Mouse (Mus musculus): Measurements from ENCODE around the gene Mpp6. TPM values are rescaled to one million over a fixed set of nuclear protein-coding genes. Genes with fewer than 3 reads are reported as not detected.

Mpp6 gene
- polyA plus RNA-seq, 1 experiment from 2014 or later, result 61.6 TPM

- Histone ChIP-seq H3K79me2 (ENCODE audit: inconsistent target) (peaks cover 78% of the 10 kb centered on the region), H3K36me3 (ENCODE audit: inconsistent target) (no peaks in the 10 kb centered on the region), H3K27ac (peak overlapping the region; percentile 52), H3K4me3 (ENCODE audit: inconsistent target) (peak overlapping the region; percentile 5; the same call in 1 of the 2 replicates)
- 6% methylated on average over 6 of the region's 6 CpGs for WGBS (ENCODE audit: missing documents)
Measured at GRCm38 (mm10) chr6:50114280-50114679, 4.2 kb downstream of the Mpp6 start.

DNA sequence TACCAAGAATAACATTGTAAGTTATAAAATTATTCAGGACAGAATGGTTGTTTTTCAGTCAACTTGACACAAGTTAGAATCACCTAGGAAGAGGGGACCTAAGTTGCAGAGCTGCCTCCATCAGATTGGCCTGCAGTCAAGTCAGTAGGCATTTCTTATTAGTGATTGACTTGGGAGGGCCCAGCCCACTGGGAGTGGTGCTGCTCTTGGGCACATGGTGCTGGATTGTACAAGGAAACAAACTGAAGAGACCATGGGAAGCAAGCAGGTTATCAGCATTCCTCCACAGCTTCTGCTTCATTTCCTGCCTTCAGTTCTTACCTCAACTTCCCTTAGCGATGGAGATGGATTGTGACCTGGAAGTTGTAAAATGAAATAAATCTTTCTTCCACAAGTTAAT, 10.9 kb downstream of the Mpp6 start:
- 25% methylated on average over 1 of the region's 1 CpGs for WGBS (ENCODE audit: missing documents)
- H3K4me3 ChIP-seq (ENCODE audit: inconsistent target), result no peak overlapping the region
- no peaks in the 10 kb centered on the region for H3K36me3 ChIP-seq (ENCODE audit: inconsistent target)
- no peak overlapping the region for H3K27ac ChIP-seq
- H3K79me2 ChIP-seq (ENCODE audit: inconsistent target), result peaks cover 97% of the 10 kb centered on the region

- Histone ChIP-seq H3K4me3 (ENCODE audit: inconsistent target) (no peak overlapping the region), H3K36me3 (ENCODE audit: inconsistent target) (no peaks in the 10 kb centered on the region), H3K79me2 (ENCODE audit: inconsistent target) (peaks cover 97% of the 10 kb centered on the region), H3K27ac (no peak overlapping the region)
- 74% methylated on average over 4 of the region's 4 CpGs for WGBS (ENCODE audit: missing documents)
Measured at GRCm38 (mm10) chr6:50122835-50123234, 12.8 kb downstream of the Mpp6 start.

DNA sequence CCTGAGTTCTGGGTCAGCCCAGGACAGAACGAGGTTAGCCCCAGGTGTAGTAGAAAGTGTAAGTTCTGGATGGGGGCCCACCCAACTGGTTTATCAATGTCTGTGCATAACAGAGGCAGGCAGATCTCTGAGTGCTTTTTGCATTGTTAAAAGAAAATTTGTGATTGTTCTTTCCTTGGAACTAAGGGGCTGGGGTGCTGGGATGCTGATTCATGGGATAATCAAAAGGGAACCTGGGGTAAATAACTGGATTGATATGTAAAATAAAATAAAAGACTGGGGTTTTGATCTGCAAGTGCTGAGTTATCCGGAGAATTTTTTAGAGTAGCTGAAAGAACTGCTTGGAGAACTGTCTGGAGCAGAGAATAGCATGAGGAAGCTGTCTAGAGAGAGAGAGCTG, 14.2 kb downstream of the Mpp6 start:
- Histone ChIP-seq H3K4me3 (ENCODE audit: inconsistent target) (no peak overlapping the region), H3K36me3 (ENCODE audit: inconsistent target) (no peaks in the 10 kb centered on the region), H3K79me2 (ENCODE audit: inconsistent target) (peaks cover 87% of the 10 kb centered on the region), H3K27ac (no peak overlapping the region)
- 96% methylated on average over 2 of the region's 2 CpGs for whole genome bisulfite sequencing (ENCODE audit: missing documents)

GRCm38 (mm10) chr6:50126331-50126730, 16.3 kb downstream of the Mpp6 start:
- H3K79me2 ChIP-seq (ENCODE audit: inconsistent target), result peaks cover 66% of the 10 kb centered on the region
- 100% methylated on average over 2 of the region's 2 CpGs for WGBS (ENCODE audit: missing documents)
- H3K36me3 ChIP-seq (ENCODE audit: inconsistent target), result no peaks in the 10 kb centered on the region
- no peak overlapping the region for H3K4me3 ChIP-seq (ENCODE audit: inconsistent target)
- H3K27ac ChIP-seq, result no peak overlapping the region

DNA sequence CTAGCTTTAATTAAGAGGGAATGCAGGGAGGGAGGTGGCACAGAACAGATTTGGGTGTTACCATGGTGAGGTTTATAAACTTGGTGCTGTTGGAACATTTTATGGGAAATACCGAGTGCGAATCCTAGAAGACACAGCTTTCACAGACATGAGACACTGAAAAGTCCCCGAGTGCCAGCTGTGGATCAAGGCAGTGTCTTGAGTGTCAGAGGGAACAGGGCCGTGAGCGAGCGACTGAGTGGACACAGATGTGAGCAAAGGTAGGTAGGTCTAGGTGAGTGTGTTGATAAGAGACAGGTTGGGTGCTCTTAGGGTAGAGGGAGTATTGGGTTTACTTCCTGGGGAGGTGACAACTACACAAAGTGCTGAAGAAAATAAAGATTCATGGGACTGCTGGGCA, 17.5 kb downstream of the Mpp6 start:
- WGBS (ENCODE audit: missing documents), result 97% methylated on average over 6 of the region's 6 CpGs
- Histone ChIP-seq H3K79me2 (ENCODE audit: inconsistent target) (peaks cover 54% of the 10 kb centered on the region), H3K27ac (no peak overlapping the region), H3K4me3 (ENCODE audit: inconsistent target) (no peak overlapping the region), H3K36me3 (ENCODE audit: inconsistent target) (no peaks in the 10 kb centered on the region)

GRCm38 (mm10) chr6:50137651-50138050, 27.6 kb downstream of the Mpp6 start:
- Histone ChIP-seq H3K36me3 (ENCODE audit: inconsistent target) (no peaks in the 10 kb centered on the region), H3K79me2 (ENCODE audit: inconsistent target) (peaks cover 34% of the 10 kb centered on the region), H3K27ac (no peak overlapping the region), H3K4me3 (ENCODE audit: inconsistent target) (no peak overlapping the region)
- WGBS (ENCODE audit: missing documents), result 93% methylated on average over 3 of the region's 3 CpGs

GRCm38 (mm10) chr6:50139526-50139925, 29.5 kb downstream of the Mpp6 start:
- 94% methylated on average over 3 of the region's 3 CpGs for WGBS (ENCODE audit: missing documents)
- no peak overlapping the region for H3K4me3 ChIP-seq (ENCODE audit: inconsistent target)
- H3K79me2 ChIP-seq (ENCODE audit: inconsistent target), result peaks cover 18% of the 10 kb centered on the region
- no peak overlapping the region for H3K27ac ChIP-seq
- no peaks in the 10 kb centered on the region for H3K36me3 ChIP-seq (ENCODE audit: inconsistent target)

DNA sequence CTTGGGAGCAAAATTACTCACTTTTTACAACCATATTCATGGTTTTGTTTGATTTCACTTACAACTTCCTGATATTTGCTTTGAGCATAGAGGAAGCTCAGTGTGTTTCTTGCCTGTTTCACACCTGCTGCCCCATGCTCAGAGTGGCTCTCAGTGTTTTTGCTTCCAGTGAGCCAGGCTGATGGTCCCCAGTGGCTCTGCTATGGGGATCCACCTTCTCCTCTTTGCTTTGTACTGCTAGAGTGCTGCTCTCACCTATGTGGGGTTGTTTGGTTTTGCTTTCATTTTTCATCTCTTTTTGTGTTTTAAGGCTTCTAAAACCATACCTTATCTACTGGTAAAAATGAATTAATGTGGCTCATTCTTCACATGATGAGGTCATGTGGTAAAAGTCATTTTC, 36.1 kb downstream of the Mpp6 start:
- Histone ChIP-seq H3K79me2 (ENCODE audit: inconsistent target) (no peaks in the 10 kb centered on the region; the same call in 1 of the 2 replicates), H3K27ac (no peak overlapping the region), H3K4me3 (ENCODE audit: inconsistent target) (no peak overlapping the region), H3K36me3 (ENCODE audit: inconsistent target) (no peaks in the 10 kb centered on the region)

DNA sequence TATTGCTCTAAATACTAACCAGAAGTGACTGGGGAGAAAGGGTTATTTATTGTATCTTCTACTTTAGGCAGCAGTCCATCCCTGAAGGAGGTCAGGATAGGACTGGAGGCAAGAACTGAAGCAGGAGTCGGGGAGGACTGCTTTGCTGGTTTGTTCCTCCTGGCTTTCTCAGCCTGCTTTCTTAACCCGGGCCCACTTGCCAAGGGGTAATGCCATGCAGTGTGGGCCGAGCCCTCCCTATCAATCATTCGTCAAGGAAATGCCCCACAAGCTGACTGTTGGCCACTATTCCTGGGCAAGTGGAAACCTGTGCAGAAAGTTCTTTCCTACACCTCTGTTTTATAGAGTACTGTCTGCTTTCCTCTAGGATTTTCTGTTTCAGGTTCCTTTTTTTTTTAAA, 39.3 kb downstream of the Mpp6 start:
- Histone ChIP-seq H3K27ac (no peak overlapping the region), H3K79me2 (ENCODE audit: inconsistent target) (no peaks in the 10 kb centered on the region), H3K36me3 (ENCODE audit: inconsistent target) (no peaks in the 10 kb centered on the region), H3K4me3 (ENCODE audit: inconsistent target) (no peak overlapping the region)
- WGBS (ENCODE audit: missing documents), result 83% methylated on average over 4 of the region's 4 CpGs

GRCm38 (mm10) chr6:50159842-50160241, 49.8 kb downstream of the Mpp6 start:
- Histone ChIP-seq H3K4me3 (ENCODE audit: inconsistent target) (no peak overlapping the region), H3K79me2 (ENCODE audit: inconsistent target) (no peaks in the 10 kb centered on the region), H3K27ac (no peak overlapping the region), H3K36me3 (ENCODE audit: inconsistent target) (no peaks in the 10 kb centered on the region)
- 93% methylated on average over 6 of the region's 6 CpGs for WGBS (ENCODE audit: missing documents)

GRCm38 (mm10) chr6:50163013-50163412, 53.0 kb downstream of the Mpp6 start:
- 8% methylated on average over 3 of the region's 3 CpGs for WGBS (ENCODE audit: missing documents)
- no peaks in the 10 kb centered on the region for H3K36me3 ChIP-seq (ENCODE audit: inconsistent target)
- H3K4me3 ChIP-seq (ENCODE audit: inconsistent target), result no peak overlapping the region
- H3K79me2 ChIP-seq (ENCODE audit: inconsistent target), result no peaks in the 10 kb centered on the region
- no peak overlapping the region for H3K27ac ChIP-seq

DNA sequence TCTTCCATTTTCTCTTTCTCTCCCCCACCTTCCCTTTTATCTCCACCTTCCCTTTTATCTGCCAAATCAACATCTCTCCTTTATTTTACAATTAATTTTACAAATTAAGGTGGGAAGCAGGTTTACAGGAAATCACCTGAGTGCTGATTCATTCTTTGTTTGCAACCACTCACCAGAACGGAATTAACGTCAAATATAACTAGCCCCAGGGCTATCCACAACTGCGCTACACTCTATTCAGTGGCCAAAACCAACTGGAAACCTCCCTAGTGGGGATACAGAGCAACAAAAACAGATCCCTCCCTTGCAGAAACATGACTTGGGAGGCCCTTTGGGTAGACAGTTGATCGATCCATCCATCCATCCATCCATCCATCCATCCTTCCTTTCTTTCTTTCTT, 58.8 kb downstream of the Mpp6 start:
- Histone ChIP-seq H3K79me2 (ENCODE audit: inconsistent target) (no peaks in the 10 kb centered on the region), H3K36me3 (ENCODE audit: inconsistent target) (no peaks in the 10 kb centered on the region), H3K4me3 (ENCODE audit: inconsistent target) (no peak overlapping the region), H3K27ac (no peak overlapping the region)
- 75% methylated on average over 4 of the region's 4 CpGs for WGBS (ENCODE audit: missing documents)

DNA sequence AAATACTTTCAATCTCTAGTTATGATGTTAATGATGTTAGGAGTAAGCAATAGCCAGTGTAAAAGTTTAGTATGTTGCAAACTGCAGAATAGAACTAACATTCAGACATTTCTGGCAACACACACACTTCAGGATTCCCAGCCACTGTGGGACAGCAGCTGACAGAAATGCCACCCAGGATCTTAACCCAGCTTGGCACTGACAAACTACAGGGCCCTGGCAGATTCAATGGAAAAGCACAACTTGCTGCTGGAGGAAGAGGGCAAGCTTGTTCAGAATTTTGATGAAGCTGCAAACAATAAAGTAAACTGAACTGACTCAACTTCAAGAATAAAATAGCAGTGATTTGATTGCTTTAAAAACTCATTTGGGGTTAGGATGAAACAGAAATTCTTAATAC, 59.7 kb downstream of the Mpp6 start:
- no peak overlapping the region for H3K27ac ChIP-seq
- no peaks in the 10 kb centered on the region for H3K36me3 ChIP-seq (ENCODE audit: inconsistent target)
- H3K79me2 ChIP-seq (ENCODE audit: inconsistent target), result no peaks in the 10 kb centered on the region
- H3K4me3 ChIP-seq (ENCODE audit: inconsistent target), result no peak overlapping the region

- Histone ChIP-seq H3K36me3 (ENCODE audit: inconsistent target) (no peaks in the 10 kb centered on the region), H3K4me3 (ENCODE audit: inconsistent target) (no peak overlapping the region), H3K79me2 (ENCODE audit: inconsistent target) (no peaks in the 10 kb centered on the region), H3K27ac (no peak overlapping the region)
- WGBS (ENCODE audit: missing documents), result 73% methylated on average over 1 of the region's 1 CpGs
Measured at GRCm38 (mm10) chr6:50175736-50176135, 65.7 kb downstream of the Mpp6 start.

GRCm38 (mm10) chr6:50180189-50180588, 70.1 kb downstream of the Mpp6 start:
- Histone ChIP-seq H3K27ac (no peak overlapping the region), H3K36me3 (ENCODE audit: inconsistent target) (no peaks in the 10 kb centered on the region), H3K79me2 (ENCODE audit: inconsistent target) (no peaks in the 10 kb centered on the region), H3K4me3 (ENCODE audit: inconsistent target) (no peak overlapping the region)
- 83% methylated on average over 4 of the region's 4 CpGs for WGBS (ENCODE audit: missing documents)
